Mouse (Mus musculus) thymus, adult 2 months (tissue): ENCODE results near the gene Etnppl. TPM values are rescaled to one million over a fixed set of nuclear protein-coding genes. Genes with fewer than 3 reads are reported as not detected.

ENCODE experiments used
- DNase-seq: peaks from one replicate; pipeline ENCODE4 v3.0.0; 2021
- H3K27ac ChIP-seq: fragments of 200-500 bp; 2 replicates; pipeline ENCODE4 v1.5.1; 2012; ENCODE audit warnings: low read length, control low read depth; ENCODE audit not compliant: control insufficient read depth, insufficient read depth
- H3K27me3 ChIP-seq: fragments of 200-500 bp; 2 replicates; pipeline ENCODE4 v1.6.1; 2012; ENCODE audit warnings: mild to moderate bottlenecking, low read length, moderate library complexity, mixed read lengths; ENCODE audit not compliant: control insufficient read depth, insufficient read depth
- H3K36me3 ChIP-seq: fragments of 200-500 bp; 2 replicates; pipeline ENCODE4 v1.6.1; 2012; ENCODE audit warnings: mild to moderate bottlenecking, low read length, moderate library complexity; ENCODE audit not compliant: control insufficient read depth, insufficient read depth
- H3K4me1 ChIP-seq: fragments of 200-500 bp; replicated peaks from 2 replicates; pipeline ENCODE4 v1.6.1; 2012; ENCODE audit warnings: low read length; ENCODE audit not compliant: control insufficient read depth, insufficient read depth
- H3K4me3 ChIP-seq: fragments of 200-500 bp; 2 replicates; pipeline ENCODE4 v1.5.1; 2012; ENCODE audit warnings: mild to moderate bottlenecking, low read length, control low read depth, moderate library complexity; ENCODE audit not compliant: control insufficient read depth, insufficient read depth
- CTCF ChIP-seq: fragments of 200-500 bp; IDR thresholded peaks from 2 replicates; pipeline ENCODE4 v1.5.1; 2012; ENCODE audit warnings: mild to moderate bottlenecking, control low read depth, low read length, moderate library complexity, borderline replicate concordance; ENCODE audit not compliant: control insufficient read depth, poor library complexity, insufficient read depth; ENCODE audit errors: extremely low read depth
- POLR2A ChIP-seq: fragments of 200-500 bp; IDR thresholded peaks from 2 replicates; pipeline ENCODE4 v1.6.1; 2012; ENCODE audit warnings: mild to moderate bottlenecking, low read length, control low read depth, moderate library complexity; ENCODE audit not compliant: control insufficient read depth, poor library complexity, insufficient read depth; ENCODE audit errors: extremely low read depth
- WGBS: fragments of 180-500 bp; shearing (Covaris S2); methylation state at CpG from one replicate; pipeline ENCODE4 v1.1.7; 2018; 5-methylcytosine and 5-hydroxymethylcytosine counted together
- polyA plus RNA-seq: library from polyadenylated mRNA; depleted of rRNA; stranded (reverse); fragments of >200 nt; gene quantifications from 2 replicates; pipeline ENCODE4 v1.2.3, GENCODE M21; 2012

Gene Etnppl
- polyA plus RNA-seq, 1 experiment, result not detected

- Histone ChIP-seq H3K4me3 (no peak overlapping the region), H3K36me3 (no peaks in the 10 kb centered on the region), H3K4me1 (no peaks in the 10 kb centered on the region), H3K27me3 (no peaks in the 10 kb centered on the region), H3K27ac (no peak overlapping the region)
- over 99% methylated on average over 3 of the region's 3 CpGs for WGBS
- no peak for TF ChIP-seq CTCF
- TF ChIP-seq POLR2A, result no peak
- no peak for DNase-seq
Observed at GRCm38 (mm10) chr3:130662496-130662895, 45.2 kb downstream of the Etnppl start.

GRCm38 (mm10) chr3:130671291-130671690, 54.0 kb downstream of the Etnppl start:
- no peak overlapping the region for H3K27ac ChIP-seq
- DNase-seq, result no peak
- no peaks in the 10 kb centered on the region for H3K27me3 ChIP-seq
- TF ChIP-seq POLR2A (no peak), CTCF (no peak)
- no peaks in the 10 kb centered on the region for H3K4me1 ChIP-seq
- H3K36me3 ChIP-seq, result no peaks in the 10 kb centered on the region
- H3K4me3 ChIP-seq, result no peak overlapping the region
- WGBS, result 86% methylated on average over 14 of the region's 14 CpGs

- no peak overlapping the region for H3K27ac ChIP-seq
- no peak overlapping the region for H3K4me3 ChIP-seq
- H3K4me1 ChIP-seq, result no peaks in the 10 kb centered on the region
- H3K36me3 ChIP-seq, result no peaks in the 10 kb centered on the region
- no peak for DNase-seq
- 92% methylated on average over 19 of the region's 19 CpGs for WGBS
- TF ChIP-seq POLR2A, result no peak
- TF ChIP-seq CTCF, result no peak
- H3K27me3 ChIP-seq, result no peaks in the 10 kb centered on the region
Observed at GRCm38 (mm10) chr3:130677671-130678460, 60.6 kb downstream of the Etnppl start.

- no peaks in the 10 kb centered on the region for H3K4me1 ChIP-seq
- TF ChIP-seq POLR2A (no peak), CTCF (no peak)
- H3K4me3 ChIP-seq, result no peak overlapping the region
- DNase-seq, result no peak
- no peaks in the 10 kb centered on the region for H3K27me3 ChIP-seq
- H3K27ac ChIP-seq, result no peak overlapping the region
- WGBS, result 89% methylated on average over 2 of the region's 2 CpGs
- no peaks in the 10 kb centered on the region for H3K36me3 ChIP-seq
Observed at GRCm38 (mm10) chr3:130681226-130681625, 64.0 kb downstream of the Etnppl start.

- Histone ChIP-seq H3K4me3 (no peak overlapping the region), H3K27me3 (no peaks in the 10 kb centered on the region), H3K4me1 (no peaks in the 10 kb centered on the region), H3K27ac (no peak overlapping the region), H3K36me3 (no peaks in the 10 kb centered on the region)
- 93% methylated on average over 9 of the region's 9 CpGs for WGBS
- DNase-seq, result no peak
- TF ChIP-seq POLR2A (no peak), CTCF (no peak)
Observed at GRCm38 (mm10) chr3:130682183-130682582, 64.9 kb downstream of the Etnppl start.

- Histone ChIP-seq H3K27me3 (no peaks in the 10 kb centered on the region), H3K4me3 (no peak overlapping the region), H3K36me3 (no peaks in the 10 kb centered on the region), H3K27ac (no peak overlapping the region), H3K4me1 (no peaks in the 10 kb centered on the region)
- TF ChIP-seq POLR2A (no peak), CTCF (no peak)
- 93% methylated on average over 8 of the region's 8 CpGs for WGBS
- no peak for DNase-seq
Observed at GRCm38 (mm10) chr3:130683836-130684235, 66.6 kb downstream of the Etnppl start.
